Mouse (Mus musculus) liver, embryonic 18 days (tissue): ENCODE results near the gene Tusc1. TPM values are rescaled to one million over a fixed set of nuclear protein-coding genes. Genes with fewer than 3 reads are reported as not detected.

ENCODE experiments used
- polyA plus RNA-seq: library from polyadenylated mRNA; depleted of rRNA; stranded (reverse); fragments of >200 nt; gene quantifications from 2 replicates; pipeline ENCODE4 v1.2.3, GENCODE M21; 2012; rRNA removed

Tusc1 gene
- 4.2 and 4.4 TPM in 2 replicates for polyA plus RNA-seq

GRCm38 (mm10) chr4:93335118-93336003 lies at the start of gene Tusc1:
TSS of gene Tusc1 (minus strand) at chr4:93335511.

